Mouse (Mus musculus) liver, postnatal 0 days (tissue): ENCODE measurements around the gene Cypt1. TPM values are rescaled to one million over a fixed set of nuclear protein-coding genes. Genes with fewer than 3 reads are reported as not detected.

ENCODE experiments used
- ATAC-seq: fragments of 200-750 bp; cut with Nextera tagmentation; 2 replicates; pipeline ENCODE4 v1.8.0; 2017; ENCODE audit warnings: mild to moderate bottlenecking, moderate library complexity
- DNase-seq: peaks from one replicate; pipeline ENCODE4 v3.0.0-alpha.2; 2016
- H3K27ac ChIP-seq: fragments of 300-500 bp; sonication (generic); 2 replicates; pipeline ENCODE4 v1.5.1; 2014; ENCODE audit warnings: antibody characterized with exemption, moderate library complexity, mild to moderate bottlenecking, low read depth
- H3K27me3 ChIP-seq: fragments of 300-500 bp; sonication (generic); 2 replicates; pipeline ENCODE4 v1.6.1; 2014; ENCODE audit warnings: low read length, control low read depth, mixed read lengths; ENCODE audit not compliant: insufficient read depth
- H3K36me3 ChIP-seq: fragments of 300-500 bp; sonication (generic); replicated peaks from 2 replicates; pipeline ENCODE4 v1.6.1; 2014; ENCODE audit warnings: mild to moderate bottlenecking, control low read depth, low read length, moderate library complexity, mixed read lengths; ENCODE audit not compliant: insufficient read depth
- H3K4me1 ChIP-seq: fragments of 300-500 bp; sonication (generic); 2 replicates; pipeline ENCODE4 v1.6.1; 2014; ENCODE audit warnings: antibody characterized with exemption, mild to moderate bottlenecking, control low read depth; ENCODE audit not compliant: insufficient read depth
- H3K4me2 ChIP-seq: fragments of 300-500 bp; sonication (generic); 2 replicates; pipeline ENCODE4 v1.6.1; 2014; ENCODE audit warnings: low read depth, mild to moderate bottlenecking, low read length, moderate library complexity, mixed read lengths
- H3K4me3 ChIP-seq: fragments of 300-500 bp; sonication (generic); 2 replicates; pipeline ENCODE4 v1.5.1; 2014; ENCODE audit warnings: low read depth, low read length
- H3K9ac ChIP-seq: fragments of 300-500 bp; sonication (generic); replicated peaks from 2 replicates; pipeline ENCODE4 v1.6.1; 2014; ENCODE audit warnings: mild to moderate bottlenecking, moderate library complexity
- H3K9me3 ChIP-seq: fragments of 300-500 bp; sonication (generic); 2 replicates; pipeline ENCODE4 v1.6.1; 2016; ENCODE audit warnings: mild to moderate bottlenecking, control low read depth, low read length, mixed read lengths
- CTCF ChIP-seq: sonication (generic); IDR thresholded peaks from 2 replicates; pipeline ENCODE4 v1.5.1; 2016; ENCODE audit warnings: antibody characterized with exemption, low read depth
- EP300 ChIP-seq: IDR thresholded peaks from 2 replicates; pipeline ENCODE4 v1.6.1; 2016; ENCODE audit warnings: antibody characterized with exemption, low read depth, mild to moderate bottlenecking
- WGBS: fragments of 180-500 bp; shearing (Covaris S2); extraction: QIAGEN DNeasy Blood & Tissue Kit; methylation state at CpG from one replicate; pipeline ENCODE4 v1.1.7; 2014; ENCODE audit not compliant: insufficient replicate concordance; 5-methylcytosine and 5-hydroxymethylcytosine counted together
- polyA plus RNA-seq: library from polyadenylated mRNA; unstranded; fragments of >200 nt; fragmentation: Nextera tagmentation; extraction: Ambion mirVana; gene quantifications from 2 replicates; pipeline ENCODE4 v1.2.1, GENCODE M21; 2015

The Cypt1 gene
- polyA plus RNA-seq: not detected in 2 replicates

DNA sequence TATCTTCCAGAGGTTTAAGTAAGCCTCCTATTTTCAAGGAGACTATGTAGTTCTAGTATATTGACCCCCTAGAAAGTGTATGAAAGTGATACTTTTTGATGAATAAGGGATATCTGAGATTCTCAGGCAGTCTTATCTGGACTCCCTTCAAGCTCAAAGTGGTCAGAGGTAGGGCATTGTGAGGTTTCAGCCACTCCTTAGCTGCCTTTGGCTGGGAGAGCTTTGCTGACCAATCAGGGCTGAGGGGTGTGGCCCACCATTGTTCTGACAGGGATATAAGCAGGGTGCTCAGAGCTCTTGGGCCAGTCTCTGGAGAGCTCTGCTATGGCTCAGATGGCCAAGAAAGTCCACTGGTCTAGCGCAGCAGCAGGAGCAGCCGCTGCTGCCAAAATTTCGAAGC lies at the start of gene Cypt1:
Gene Cypt1, plus strand, starts transcription at position 301 of the 400 bp plus-strand sequence.
- Histone ChIP-seq H3K4me3 (no peak within 1 kb of the TSS), H3K4me1 (no peaks in the 10 kb centered on the region), H3K36me3 (no peaks in the 10 kb centered on the region), H3K9ac (no peak within 1 kb of the TSS), H3K27me3 (no peaks in the 10 kb centered on the region), H3K4me2 (no peak within 1 kb of the TSS), H3K27ac (no peak within 1 kb of the TSS), H3K9me3 (no peaks in the 10 kb centered on the region)
- DNase-seq (no peak), ATAC-seq (no peak)
- TF ChIP-seq CTCF: no peak
- TF ChIP-seq EP300: no peak
- WGBS: 80% methylated on average over 3 of the region's 3 CpGs

DNA sequence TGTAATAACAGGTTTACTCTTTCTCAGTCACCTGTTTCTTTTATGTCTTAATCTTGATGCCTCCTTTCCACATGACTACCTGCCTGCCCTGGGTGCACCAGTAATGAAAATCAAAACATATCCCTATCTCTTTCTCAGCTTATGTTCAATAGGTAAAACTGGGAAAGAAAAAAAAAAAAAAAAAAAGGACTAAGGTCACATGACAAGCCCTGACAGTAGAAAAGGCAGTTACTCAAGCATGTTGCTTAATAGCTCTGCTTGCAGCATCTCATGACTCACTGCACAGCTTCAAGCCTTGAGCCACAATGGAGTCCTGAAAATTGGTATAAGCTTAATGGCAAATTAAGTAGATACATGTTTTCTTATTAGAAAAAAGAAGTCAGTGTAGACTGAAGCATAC lies 24.1 kb downstream of the Cypt1 start:
- H3K9me3 ChIP-seq: no peaks in the 10 kb centered on the region
- TF ChIP-seq EP300: no peak
- no peak for TF ChIP-seq CTCF
- H3K4me1 ChIP-seq: no peaks in the 10 kb centered on the region
- ATAC-seq (no peak), DNase-seq (no peak)
- H3K36me3 ChIP-seq: no peaks in the 10 kb centered on the region
- no peak overlapping the region for H3K9ac ChIP-seq
- H3K4me2 ChIP-seq: no peak overlapping the region
- no peaks in the 10 kb centered on the region for H3K27me3 ChIP-seq
- no peak overlapping the region for H3K4me3 ChIP-seq
- no peak overlapping the region for H3K27ac ChIP-seq

DNA sequence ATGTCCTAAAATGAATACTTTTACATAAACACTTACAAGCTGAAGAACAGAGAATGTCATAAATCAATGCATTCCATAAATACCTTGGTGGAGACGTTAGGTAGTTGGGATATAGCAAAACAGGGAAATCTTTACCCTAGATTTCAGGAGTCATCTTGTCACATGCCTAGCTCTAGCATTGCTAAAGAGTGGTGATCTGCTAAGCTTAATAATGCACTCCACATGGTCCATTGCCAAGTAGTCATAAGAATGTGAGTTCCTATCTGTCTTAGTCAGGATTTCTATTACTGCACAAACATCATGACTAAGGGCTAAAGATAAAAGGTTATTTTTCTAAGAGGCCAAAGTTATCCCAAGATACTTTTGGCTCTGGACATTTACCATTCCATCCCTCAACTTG lies 34.4 kb downstream of the Cypt1 start:
- H3K4me3 ChIP-seq: no peak overlapping the region
- TF ChIP-seq CTCF (no peak), EP300 (no peak)
- no peak for DNase-seq
- H3K36me3 ChIP-seq: no peaks in the 10 kb centered on the region
- H3K9me3 ChIP-seq: no peaks in the 10 kb centered on the region
- no peak overlapping the region for H3K9ac ChIP-seq
- no peak for ATAC-seq
- WGBS: 46% methylated on average over 1 of the region's 1 CpGs
- no peaks in the 10 kb centered on the region for H3K4me1 ChIP-seq
- H3K27me3 ChIP-seq: no peaks in the 10 kb centered on the region
- no peak overlapping the region for H3K4me2 ChIP-seq
- no peak overlapping the region for H3K27ac ChIP-seq

DNA sequence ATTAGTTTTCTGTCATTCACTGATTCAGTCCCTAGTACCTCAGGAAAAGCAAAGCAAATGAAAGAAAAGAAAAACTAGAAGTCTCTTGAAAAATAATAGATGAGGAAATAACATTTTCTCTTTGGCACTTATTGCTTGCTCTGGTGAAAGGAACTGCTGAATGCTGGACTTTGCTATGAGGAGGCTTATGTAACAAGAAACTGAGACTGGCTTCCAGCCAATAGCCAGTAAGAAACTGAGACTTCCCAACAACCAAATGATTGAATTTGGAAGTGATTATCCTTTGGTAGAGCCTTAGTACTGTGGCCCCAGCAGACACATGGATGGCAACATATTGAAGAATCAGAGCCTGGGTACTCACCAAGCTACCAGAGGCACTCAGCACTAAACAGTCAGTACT lies 35.8 kb downstream of the Cypt1 start:
- no peak overlapping the region for H3K4me3 ChIP-seq
- no peaks in the 10 kb centered on the region for H3K4me1 ChIP-seq
- no peaks in the 10 kb centered on the region for H3K36me3 ChIP-seq
- DNase-seq (no peak), ATAC-seq (no peak)
- no peak overlapping the region for H3K9ac ChIP-seq
- no peak overlapping the region for H3K4me2 ChIP-seq
- no peak overlapping the region for H3K27ac ChIP-seq
- H3K9me3 ChIP-seq: no peaks in the 10 kb centered on the region
- H3K27me3 ChIP-seq: no peaks in the 10 kb centered on the region
- TF ChIP-seq EP300 (no peak), CTCF (no peak)

Other genes with a start within 250 kb of the Cypt1 start
- gene Maoa, start 96.8 kb downstream of the Cypt1 start, polyA plus RNA-seq: 2.3 and 2.4 TPM in 2 replicates